Mouse (Mus musculus) spleen, adult 2 months (tissue): ENCODE measurements around the gene Angptl3.

Experiments
- CTCF ChIP-seq: fragments of 200-500 bp; IDR thresholded peaks from 2 replicates; pipeline ENCODE4 v1.5.1; 2011; ENCODE audit warnings: mild to moderate bottlenecking, inconsistent platforms; ENCODE audit not compliant: insufficient read depth, insufficient read length, insufficient replicate concordance; ENCODE audit errors: extremely low read depth
- POLR2A ChIP-seq: fragments of 200-500 bp; IDR thresholded peaks from 2 replicates; pipeline ENCODE4 v1.6.1; 2011; ENCODE audit warnings: low read depth, low read length, inconsistent platforms

- TF ChIP-seq CTCF (no peak), POLR2A (no peak)
These were observed 38.1 kb downstream of the Angptl3 start for GRCm38 (mm10) chr4:99068806-99069205.
